In the genomic region with DNA sequence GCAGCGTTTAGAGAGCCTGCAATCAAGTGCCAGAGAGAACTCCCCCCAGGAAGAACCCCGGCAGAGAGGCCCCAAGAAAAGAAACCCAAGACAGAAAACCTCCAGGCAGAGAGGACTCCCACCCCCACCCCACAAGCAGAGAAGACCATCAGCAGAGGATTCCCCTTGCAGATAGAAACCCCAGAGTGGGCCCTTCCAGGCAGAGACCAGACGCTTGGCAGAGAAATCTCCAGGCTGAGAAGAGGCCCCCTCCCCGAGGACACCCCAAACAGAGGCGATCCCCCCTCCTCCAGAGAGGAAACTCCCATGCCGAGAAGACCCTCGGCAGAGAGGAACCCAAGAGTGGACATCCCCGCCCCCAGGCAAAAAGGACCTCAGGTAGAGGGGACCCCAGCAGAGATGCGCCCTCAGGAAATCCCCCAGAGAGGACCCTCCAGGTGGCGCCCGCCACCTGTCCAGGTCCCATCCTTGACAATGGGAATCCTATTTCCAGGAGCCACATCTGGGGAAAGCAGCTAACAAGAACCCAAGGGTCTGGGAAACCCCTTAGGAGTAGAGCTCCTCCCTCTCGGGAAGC, we compare ENCODE assay signal across 8 mouse cellular contexts. TPM values are rescaled to one million over a fixed set of nuclear protein-coding genes. Genes with fewer than 3 reads are reported as not detected.
DNase-seq lines count a peak whose midpoint lies in the region; ATAC-seq lines count a peak whose summit lies in the region.
"Had no signal": no experiment of that assay in that cellular context is flagged by ENCODE, and none has a peak within 500 bp of the region (broad histone marks: within the 10 kb centered on the region; RNA-seq: fewer than 3 reads in every experiment).

No protein-coding gene starts in this region.

- peak; percentile 27 for DNase-seq in retina, postnatal 1 day
- no peak for DNase-seq in retina, embryonic 14.5 days (ENCODE audit: low spot score)
- no peak for DNase-seq in embryo, embryonic 11 days
- no peak for DNase-seq in Muller cell, postnatal 12 days (ENCODE audit: inconsistent ontology term)
- DNase-seq: heart, adult 18-20 months had no signal

- H3K4me1 ChIP-seq in forebrain, embryonic 12.5 days, result peaks cover 23% of the 10 kb centered on the region
- peaks cover 10% of the 10 kb centered on the region for H3K4me1 ChIP-seq in liver, embryonic 12.5 days

- H3K27me3 ChIP-seq in forebrain, embryonic 12.5 days, result peaks cover 46% of the 10 kb centered on the region
- H3K27me3 ChIP-seq in liver, embryonic 12.5 days (replicated peaks), result peaks cover 49% of the 10 kb centered on the region

- 0 out of 2 replicates have a peak overlapping the region, but pooled peaks have one; percentile 19 for H3K27ac ChIP-seq in forebrain, embryonic 12.5 days
- no peak overlapping the region for H3K27ac ChIP-seq in liver, embryonic 12.5 days

- H3K36me3 ChIP-seq in forebrain, embryonic 12.5 days (replicated peaks), result no peaks in the 10 kb centered on the region
- H3K36me3 ChIP-seq in liver, embryonic 12.5 days, result no peaks in the 10 kb centered on the region

- WGBS in forebrain, embryonic 12.5 days, result 7% methylated on average over 12 of the region's 12 CpGs
- 12% methylated on average over 12 of the region's 12 CpGs for WGBS in liver, embryonic 12.5 days (ENCODE audit: insufficient replicate concordance)

- peak overlapping the region; percentile 91 for H3K4me2 ChIP-seq in forebrain, embryonic 12.5 days
- peak overlapping the region; percentile 66 for H3K4me2 ChIP-seq in liver, embryonic 12.5 days

- H3K4me3 ChIP-seq in forebrain, embryonic 12.5 days (replicated peaks), result peak overlapping the region; percentile 63
- peak overlapping the region; percentile 45 for H3K4me3 ChIP-seq in liver, embryonic 12.5 days

- peak overlapping the region; percentile 56 for H3K9ac ChIP-seq in forebrain, embryonic 12.5 days
- no peak overlapping the region for H3K9ac ChIP-seq in liver, embryonic 12.5 days

- ATAC-seq in forebrain, embryonic 12.5 days (ENCODE audit: low FRiP score), result peak; percentile 30; the same call in 1 of the 2 replicates
- ATAC-seq in liver, embryonic 12.5 days, result no peak
- no peak for ATAC-seq in CD4-positive, CD25-positive, alpha-beta regulatory T cell, adult 4 months

- H3K9me3 ChIP-seq in forebrain, embryonic 12.5 days, result no peaks in the 10 kb centered on the region
- H3K9me3 ChIP-seq in liver, embryonic 12.5 days (replicated peaks), result no peaks in the 10 kb centered on the region

RNA-seq across cellular contexts. Expression of a gene that starts 0.5 kb away (rescaled TPM):
- 21.7 and 23.3 TPM in 2 replicates for polyA plus RNA-seq in forebrain, embryonic 12.5 days (2016; fragmentation: Nextera tagmentation; extraction: Ambion mirVana)
- polyA plus RNA-seq in liver, embryonic 12.5 days (2016; fragmentation: Nextera tagmentation; extraction: Ambion mirVana), result 0.14 and 0.18 TPM in 2 replicates
- not detected for polyA plus RNA-seq in CD4-positive, CD25-positive, alpha-beta regulatory T cell, adult 4 months (2017; shearing (Covaris generic))

RNA-seq across cellular contexts. Expression of a gene that starts 17.0 kb away (rescaled TPM):
- not detected in 2 replicates for polyA plus RNA-seq in forebrain, embryonic 12.5 days (2016; fragmentation: Nextera tagmentation; extraction: Ambion mirVana)
- 0.07 TPM in 1 of 2 replicates, not detected in the other for polyA plus RNA-seq in liver, embryonic 12.5 days (2016; fragmentation: Nextera tagmentation; extraction: Ambion mirVana)
- not detected for polyA plus RNA-seq in CD4-positive, CD25-positive, alpha-beta regulatory T cell, adult 4 months (2017; shearing (Covaris generic))

RNA-seq across cellular contexts. Expression of a gene that starts 40.8 kb away (rescaled TPM):
- 0.58 and 1.3 TPM in 2 replicates for polyA plus RNA-seq in forebrain, embryonic 12.5 days (2016; fragmentation: Nextera tagmentation; extraction: Ambion mirVana)
- not detected in 2 replicates for polyA plus RNA-seq in liver, embryonic 12.5 days (2016; fragmentation: Nextera tagmentation; extraction: Ambion mirVana)
- not detected for polyA plus RNA-seq in CD4-positive, CD25-positive, alpha-beta regulatory T cell, adult 4 months (2017; shearing (Covaris generic))

Comparison
In these comparisons a context has a peak if more than half of its experiments do, and no peak if none do; other contexts are left out.
1. RNA of a gene that starts 0.5 kb away (polyA plus RNA-seq): 21.7 to 23.3 TPM in forebrain, embryonic 12.5 days; 0.14 to 0.18 TPM in liver, embryonic 12.5 days and not detected in CD4-positive, CD25-positive, alpha-beta regulatory T cell, adult 4 months; every median in the first group is over 10 times any median in the second.